Mouse (Mus musculus): ENCODE measurements around the gene Tmeff1.

GRCm38 (mm10) chr4:48672915-48673314 is 87.9 kb downstream of the Tmeff1 start:
- no peak for TF ChIP-seq CTCF (IDR thresholded peaks at IDR 0.05; ENCODE audit: low read depth)
- no peak for TF ChIP-seq EP300 (optimal IDR thresholded peaks at IDR 0.05)

Data from stomach, postnatal 0 days (tissue).